Mouse (Mus musculus): ENCODE results near the gene Rhox3f.
"Not testable (repeated sequence)": the region's sequence is repeated elsewhere in the genome, so short reads cannot be mapped to it uniquely, and the experiment has no call there.

Gene Rhox3f

GRCm38 (mm10) chrX:37580692-37581091 is at the start of gene Rhox3f:
Rhox3f (plus strand) TSS chrX:37580992.
- not testable (repeated sequence) for DNase-seq (ENCODE audit: low read depth, low spot score)

DNA sequence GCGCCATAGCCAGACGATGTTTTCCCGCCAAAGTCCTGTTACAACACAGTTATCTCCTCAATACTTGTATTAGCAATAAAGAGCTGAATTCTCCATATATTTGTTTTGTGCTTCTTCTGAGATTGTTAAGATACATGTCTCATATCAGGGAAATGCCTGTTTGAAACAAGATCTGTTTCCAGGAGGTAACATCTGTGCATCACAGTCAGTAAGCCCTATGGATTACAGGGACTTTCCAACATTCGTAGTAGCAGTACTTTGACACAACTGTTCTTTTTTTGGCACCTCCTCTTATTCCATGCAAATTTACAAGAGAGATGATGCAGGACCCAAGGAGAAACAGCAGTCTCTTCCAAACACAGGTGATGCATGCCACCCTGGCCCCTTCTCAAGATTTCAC is 39.1 kb upstream of the Rhox3f start, which contains the start of gene Rhox3e:
Rhox3e (plus strand) TSS at position 301 of the 400 bp plus-strand sequence.
- not testable (repeated sequence) for DNase-seq (ENCODE audit: low read depth, low spot score)

DNA sequence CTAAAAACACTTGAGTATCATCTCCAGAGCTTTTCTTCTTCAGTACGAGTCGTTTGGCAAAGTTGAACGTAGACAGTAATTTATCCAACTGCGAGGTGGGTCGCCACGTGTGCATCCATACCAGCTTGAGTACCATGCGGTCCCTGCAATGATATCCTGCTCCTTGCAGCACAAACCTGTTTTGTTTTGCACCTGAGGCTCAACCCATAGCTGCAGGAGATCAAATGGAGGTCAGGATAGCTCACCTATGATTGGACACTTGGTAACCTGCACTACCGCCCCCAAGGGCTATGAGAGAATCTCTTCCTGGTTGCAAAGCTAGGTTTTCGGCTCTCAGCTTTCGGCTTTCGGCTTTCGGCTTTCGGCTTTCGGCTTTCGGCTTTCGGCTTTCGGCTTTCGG is 23.7 kb upstream of the Rhox3f start, which contains the start of gene Rhox4e:
Rhox4e (plus strand) TSS at position 301 of the 400 bp plus-strand sequence.
- DNase-seq (ENCODE audit: low read depth, low spot score) = not testable (repeated sequence)

GRCm38 (mm10) chrX:37571105-37571504 is 9.7 kb upstream of the Rhox3f start, which contains the start of gene Rhox2f:
Rhox2f (plus strand) TSS chrX:37571405.
- not testable (repeated sequence) for DNase-seq (ENCODE audit: low read depth, low spot score)

DNA sequence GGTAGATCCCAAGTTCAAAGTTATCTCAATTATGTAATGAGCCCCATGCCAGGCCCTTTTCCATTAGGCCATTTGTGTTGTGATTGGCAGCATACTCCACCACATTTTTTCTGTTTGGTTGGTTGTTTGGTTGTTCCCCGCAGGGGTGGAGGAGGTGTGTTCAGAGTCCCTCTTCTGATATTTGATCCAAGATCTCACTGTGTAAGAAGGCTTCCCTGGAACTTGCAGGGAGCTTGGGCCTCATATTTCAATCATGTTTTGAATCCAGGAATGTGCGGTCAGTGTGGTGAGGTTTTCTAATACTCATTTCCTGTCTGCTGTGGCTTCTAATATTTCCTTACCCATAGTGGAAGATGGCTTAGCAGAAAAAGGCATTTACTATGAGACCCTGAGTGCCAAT is 8.2 kb upstream of the Rhox3f start:
- DNase-seq (ENCODE audit: low read depth, low spot score) = not testable (repeated sequence)

DNA sequence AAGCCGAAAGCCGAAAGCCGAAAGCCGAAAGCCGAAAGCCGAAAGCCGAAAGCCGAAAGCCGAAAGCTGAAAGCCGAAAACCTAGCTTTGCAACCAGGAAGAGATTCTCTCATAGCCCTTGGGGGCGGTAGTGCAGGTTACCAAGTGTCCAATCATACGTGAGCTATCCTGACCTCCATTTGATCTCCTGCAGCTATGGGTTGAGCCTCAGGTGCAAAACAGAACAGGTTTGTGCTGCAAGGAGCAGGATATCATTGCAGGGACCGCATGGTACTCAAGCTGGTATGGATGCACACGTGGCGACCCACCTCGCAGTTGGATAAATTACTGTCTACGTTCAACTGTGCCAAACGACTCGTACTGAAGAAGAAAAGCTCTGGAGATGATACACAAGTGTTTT is 26.8 kb downstream of the Rhox3f start, which contains the start of gene Rhox4f:
Rhox4f (minus strand) TSS at position 101 of the 400 bp plus-strand sequence.
- DNase-seq (ENCODE audit: low read depth, low spot score) = not testable (repeated sequence)

- not testable (repeated sequence) for DNase-seq (ENCODE audit: low read depth, low spot score)
Measured at GRCm38 (mm10) chrX:37628512-37628911, 47.7 kb downstream of the Rhox3f start, which contains the start of gene Rhox3g. Rhox3g (minus strand) TSS chrX:37628612.
